Mouse (Mus musculus) ES-E14 (cell line): Measurements from ENCODE around the gene Acly. TPM values are rescaled to one million over a fixed set of nuclear protein-coding genes. Genes with fewer than 3 reads are reported as not detected.

Experiments used
- DNase-seq: peaks from one replicate; pipeline ENCODE4 v3.0.0-alpha.2; 2013; ENCODE audit warnings: low read depth, low spot score
- H3K27ac ChIP-seq: 2 replicates; pipeline ENCODE4 v1.5.1; 2012; ENCODE audit warnings: low read depth, mild to moderate bottlenecking, low read length, moderate library complexity, mixed read lengths; ENCODE audit not compliant: poor library complexity, insufficient read depth, severe bottlenecking
- H3K36me3 ChIP-seq: 2 replicates; pipeline ENCODE4 v1.6.1; 2012; ENCODE audit warnings: mild to moderate bottlenecking, low read length, moderate library complexity, mixed read lengths; ENCODE audit not compliant: control insufficient read depth, poor library complexity, insufficient read depth, severe bottlenecking
- H3K4me1 ChIP-seq, 2 experiments: fragments of 150-350 bp in 1 of 2; sonication (generic) in 1 of 2; 2 replicates each; pipeline ENCODE4 v1.6.1; 2012; ENCODE audit warnings: low read length in 2 of 2, mild to moderate bottlenecking in 1 of 2, mixed read lengths in 1 of 2; ENCODE audit not compliant: control insufficient read depth in 2 of 2, insufficient read depth in 2 of 2, poor library complexity in 1 of 2
- H3K4me3 ChIP-seq, 2 experiments: fragments of 150-350 bp in 1 of 2; sonication (generic) in 1 of 2; 2 replicates each; pipeline ENCODE4 v1.5.1; 2012; ENCODE audit warnings: low read length in 2 of 2, low read depth in 1 of 2, mild to moderate bottlenecking in 1 of 2, mixed read lengths in 1 of 2; ENCODE audit not compliant: insufficient read depth in 1 of 2, poor library complexity in 1 of 2, severe bottlenecking in 1 of 2
- H3K9ac ChIP-seq: 2 replicates; pipeline ENCODE4 v1.6.1; 2012; ENCODE audit warnings: low read depth, mild to moderate bottlenecking, low read length, mixed read lengths; ENCODE audit not compliant: poor library complexity, insufficient read depth, severe bottlenecking
- H3K9me3 ChIP-seq: fragments of 150-350 bp; sonication (generic); 2 replicates; pipeline ENCODE4 v1.6.1; 2012; ENCODE audit warnings: low read depth, mild to moderate bottlenecking, low read length; ENCODE audit not compliant: control insufficient read depth, insufficient read depth
- CHD2 ChIP-seq: IDR thresholded peaks from 2 replicates; pipeline ENCODE4 v1.6.1; 2014; ENCODE audit warnings: mild to moderate bottlenecking, low read depth, low read length, inconsistent platforms
- HCFC1 ChIP-seq: IDR thresholded peaks from 2 replicates; pipeline ENCODE4 v1.6.1; 2012; ENCODE audit warnings: low read length, inconsistent platforms, borderline replicate concordance; ENCODE audit not compliant: insufficient read depth
- MAFK ChIP-seq: IDR thresholded peaks from 2 replicates; pipeline ENCODE4 v1.6.1; 2014; ENCODE audit warnings: mild to moderate bottlenecking, low read depth, low read length, inconsistent platforms; ENCODE audit not compliant: insufficient read depth
- ZC3H11A ChIP-seq: IDR thresholded peaks from 2 replicates; pipeline ENCODE4 v1.6.1; 2012; ENCODE audit warnings: low read depth, mild to moderate bottlenecking, inconsistent platforms, low read length, borderline replicate concordance
- ZNF384 ChIP-seq: IDR thresholded peaks from 2 replicates; pipeline ENCODE4 v1.6.1; 2012; ENCODE audit warnings: low read depth, low read length, inconsistent platforms
- in situ Hi-C, 2 experiments: fragments of 600-800 bp; cut with MboI; formaldehyde crosslinking; loops; one replicate each; pipeline ENCODE4 v1.15.1; 2025; ENCODE audit warnings: low sequenced_read_pairs in 2 of 2, inconsistent platforms in 1 of 2; ENCODE audit not compliant: unreplicated experiment in 2 of 2
- total RNA-seq: library from RNA; depleted of rRNA; stranded (reverse); fragments of 300-350 nt; gene quantifications from 2 replicates; pipeline ENCODE4 v1.2.3, GENCODE M21; 2012

The Acly gene
- total RNA-seq, 1 experiment: 209 TPM

- Histone ChIP-seq H3K27ac (no peak overlapping the region), H3K4me3 (0 out of 4 replicates have a peak overlapping the region, but pooled peaks have one; percentile 0 to 9), H3K9me3 (no peaks in the 10 kb centered on the region), H3K36me3 (no peaks in the 10 kb centered on the region), H3K4me1 (peaks cover 9 to 34% of the 10 kb centered on the region in 2 experiments), H3K9ac (no peak overlapping the region)
- in situ Hi-C loops: no loop called here
- TF ChIP-seq ZNF384 (no peak), MAFK (no peak), HCFC1 (no peak), ZC3H11A (no peak), CHD2 (no peak)
- no peak for DNase-seq
Measured at GRCm38 (mm10) chr11:100549466-100549865, 21.7 kb upstream of the Acly start.

GRCm38 (mm10) chr11:100548141-100548540 lies 20.3 kb upstream of the Acly start:
- no peak for DNase-seq
- H3K27ac ChIP-seq: no peak overlapping the region
- in situ Hi-C loops: no loop called here
- TF ChIP-seq ZNF384 (no peak), HCFC1 (no peak), MAFK (no peak), CHD2 (no peak), ZC3H11A (no peak)
- no peaks in the 10 kb centered on the region for H3K9me3 ChIP-seq
- no peak overlapping the region for H3K4me3 ChIP-seq
- peaks cover 9 to 34% of the 10 kb centered on the region in 2 experiments for H3K4me1 ChIP-seq
- no peak overlapping the region for H3K9ac ChIP-seq
- H3K36me3 ChIP-seq: no peaks in the 10 kb centered on the region

GRCm38 (mm10) chr11:100546955-100547354 lies 19.2 kb upstream of the Acly start:
- Histone ChIP-seq H3K4me1 (peaks cover 9 to 29% of the 10 kb centered on the region in 2 experiments), H3K4me3 (no peak overlapping the region), H3K36me3 (no peaks in the 10 kb centered on the region), H3K27ac (no peak overlapping the region), H3K9ac (no peak overlapping the region), H3K9me3 (no peaks in the 10 kb centered on the region)
- TF ChIP-seq MAFK (no peak), CHD2 (no peak), HCFC1 (no peak), ZC3H11A (no peak), ZNF384 (no peak)
- in situ Hi-C loops: no loop called here
- DNase-seq: no peak

GRCm38 (mm10) chr11:100545746-100546085 lies 17.9 kb upstream of the Acly start:
- peaks cover 6 to 21% of the 10 kb centered on the region in 2 experiments for H3K4me1 ChIP-seq
- TF ChIP-seq CHD2 (no peak), MAFK (no peak), ZNF384 (no peak), HCFC1 (no peak), ZC3H11A (no peak)
- DNase-seq: no peak
- in situ Hi-C loops: no loop called here
- no peaks in the 10 kb centered on the region for H3K9me3 ChIP-seq
- peak overlapping the region; percentile 33 to 57 for H3K4me3 ChIP-seq
- no peak overlapping the region for H3K27ac ChIP-seq
- H3K9ac ChIP-seq: peak overlapping the region; percentile 49
- H3K36me3 ChIP-seq: no peaks in the 10 kb centered on the region
